ENCODE assay signal across 10 mouse cellular contexts in the genomic region with DNA sequence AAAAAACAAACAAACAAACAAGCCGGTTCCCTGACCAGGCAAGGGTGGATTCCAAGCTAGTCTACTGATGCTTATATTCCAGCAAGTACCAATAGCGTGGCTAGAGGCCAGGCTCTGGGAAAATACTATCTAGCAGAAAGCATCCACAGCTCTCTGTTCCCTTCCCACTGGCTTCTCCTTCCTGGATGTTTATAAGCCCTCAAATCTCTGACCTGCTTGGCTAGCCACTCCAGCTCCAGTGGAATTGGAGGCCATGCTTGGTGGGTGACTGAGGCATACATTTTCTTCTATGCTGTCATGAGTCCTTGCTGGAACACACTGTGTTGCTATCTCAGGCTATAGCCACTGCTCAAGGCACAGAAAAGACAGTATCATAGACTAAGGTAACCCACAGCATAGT. TPM values are rescaled to one million over a fixed set of nuclear protein-coding genes. Genes with fewer than 3 reads are reported as not detected.
DNase-seq lines count a peak whose midpoint lies in the region; ATAC-seq and TF ChIP-seq lines count a peak whose summit lies in the region.
"Had no signal": no experiment of that assay in that cellular context is flagged by ENCODE, and none has a peak within 500 bp of the region (broad histone marks: within the 10 kb centered on the region; RNA-seq: fewer than 3 reads in every experiment).

No protein-coding gene starts in this region.

- H3K27ac ChIP-seq in heart, embryonic 15.5 days: no peak overlapping the region
- no peak overlapping the region; the same call in 1 of the 2 replicates for H3K27ac ChIP-seq in heart, adult 2 months
- no peak overlapping the region for H3K27ac ChIP-seq in forebrain, embryonic 12.5 days
- no peak overlapping the region for H3K27ac ChIP-seq in liver, embryonic 13.5 days

- no peaks in the 10 kb centered on the region for H3K9me3 ChIP-seq in heart, embryonic 15.5 days (replicated peaks)
- H3K9me3 ChIP-seq in G1E (replicated peaks): peaks cover 17% of the 10 kb centered on the region
- 0 out of 2 replicates have a peak, but pooled peaks cover 5% of the 10 kb centered on the region for H3K9me3 ChIP-seq in forebrain, embryonic 12.5 days
- peaks cover 7% of the 10 kb centered on the region; the same call in 1 of the 2 replicates for H3K9me3 ChIP-seq in liver, embryonic 13.5 days (replicated peaks)

- no peaks in the 10 kb centered on the region for H3K27me3 ChIP-seq in heart, embryonic 15.5 days
- no peaks in the 10 kb centered on the region for H3K27me3 ChIP-seq in heart, adult 2 months (ENCODE audit: control insufficient read depth, insufficient read depth, low read length)
- H3K27me3 ChIP-seq in G1E (ENCODE audit: insufficient read depth, low read length): no peaks in the 10 kb centered on the region
- H3K27me3 ChIP-seq in forebrain, embryonic 12.5 days: no peaks in the 10 kb centered on the region
- H3K27me3 ChIP-seq in liver, embryonic 13.5 days: no peaks in the 10 kb centered on the region

- H3K36me3 ChIP-seq in heart, embryonic 15.5 days: peaks cover 23% of the 10 kb centered on the region
- H3K36me3 ChIP-seq in heart, adult 2 months (ENCODE audit: control insufficient read depth, insufficient read depth, low read length): peaks cover 4% of the 10 kb centered on the region
- peaks cover 68% of the 10 kb centered on the region for H3K36me3 ChIP-seq in G1E (replicated peaks)
- H3K36me3 ChIP-seq in forebrain, embryonic 12.5 days (replicated peaks): peaks cover 29% of the 10 kb centered on the region
- H3K36me3 ChIP-seq in liver, embryonic 13.5 days: peaks cover 53% of the 10 kb centered on the region

- no peak overlapping the region for H3K9ac ChIP-seq in heart, embryonic 15.5 days
- H3K9ac ChIP-seq in heart, adult 2 months (ENCODE audit: low read depth, low read length): no peak overlapping the region
- peak overlapping the region; percentile 29; the same call in 1 of the 2 replicates for H3K9ac ChIP-seq in forebrain, embryonic 12.5 days
- H3K9ac ChIP-seq in liver, embryonic 13.5 days: 0 out of 2 replicates have a peak overlapping the region, but pooled peaks have one; percentile 82

- 75% methylated on average over 2 of the region's 2 CpGs for WGBS in heart, embryonic 15.5 days
- WGBS in heart, adult 2 months: 83% methylated on average over 2 of the region's 2 CpGs
- 100% methylated on average over 2 of the region's 2 CpGs for WGBS in forebrain, embryonic 12.5 days
- WGBS in liver, embryonic 13.5 days (ENCODE audit: insufficient replicate concordance): 89% methylated on average over 2 of the region's 2 CpGs

- TF ChIP-seq POLR2A in heart, adult 2 months (IDR thresholded peaks at IDR 0.05; ENCODE audit: insufficient read depth, low read depth, low read length): no peak

- DNase-seq in heart, adult 2 months: no peak
- DNase-seq in G1E (ENCODE audit: low spot score): no peak
- no peak for DNase-seq in liver, embryonic 13.5 days
- DNase-seq in urinary bladder, postnatal 10 days (ENCODE audit: low spot score): no peak
- no peak for DNase-seq in left cerebral cortex, adult 9 months (ENCODE audit: low spot score in 2 of 2)
- no peak for DNase-seq in ovary, postnatal 10 days (ENCODE audit: low spot score)
- DNase-seq: kidney, postnatal 4 days; thymus, postnatal 25 days had no signal

- peaks cover 41% of the 10 kb centered on the region for H3K4me1 ChIP-seq in heart, embryonic 15.5 days (replicated peaks)
- H3K4me1 ChIP-seq in heart, adult 2 months (ENCODE audit: control insufficient read depth, insufficient read depth, low read length): peaks cover 15% of the 10 kb centered on the region
- H3K4me1 ChIP-seq in G1E (ENCODE audit: insufficient read depth, low read depth, low read length): peaks cover 55% of the 10 kb centered on the region
- peaks cover 38% of the 10 kb centered on the region for H3K4me1 ChIP-seq in forebrain, embryonic 12.5 days
- H3K4me1 ChIP-seq in liver, embryonic 13.5 days (replicated peaks): peaks cover 64% of the 10 kb centered on the region

- TF ChIP-seq EP300 in heart, adult 2 months (IDR thresholded peaks at IDR 0.05; ENCODE audit: insufficient read depth, low read depth, low read length): no peak

- ATAC-seq in heart, embryonic 15.5 days (replicated peaks; ENCODE audit: insufficient number of reproducible peaks, insufficient read depth, low FRiP score, low read depth): no peak
- ATAC-seq in G1E (ENCODE audit: extremely low read depth, insufficient number of reproducible peaks, low FRiP score, poor library complexity, severe bottlenecking): no peak
- ATAC-seq in forebrain, embryonic 12.5 days (ENCODE audit: low FRiP score): no peak
- no peak for ATAC-seq in liver, embryonic 13.5 days (ENCODE audit: low read depth)

- H3K79me2 ChIP-seq in heart, adult 2 months (replicated peaks; ENCODE audit: control insufficient read depth, insufficient read depth, low read length): no peaks in the 10 kb centered on the region

- TF ChIP-seq CTCF in heart, adult 2 months (IDR thresholded peaks at IDR 0.05): no peak
- TF ChIP-seq CTCF in G1E (IDR thresholded peaks at IDR 0.05; ENCODE audit: low read depth, low read length): no peak

- H3K4me3 ChIP-seq in heart, embryonic 15.5 days: no peak overlapping the region
- H3K4me3 ChIP-seq in heart, adult 2 months: no peak overlapping the region
- H3K4me3 ChIP-seq in G1E (ENCODE audit: low read depth, low read length): peak overlapping the region; percentile 29; the same call in 1 of the 2 replicates
- H3K4me3 ChIP-seq in forebrain, embryonic 12.5 days (replicated peaks): peak overlapping the region; percentile 10; the same call in 1 of the 2 replicates
- H3K4me3 ChIP-seq in liver, embryonic 13.5 days (replicated peaks): peak overlapping the region; percentile 76

- intact Hi-C loops in heart, adult 2 months (cut with DNase I): no loop called here

- peak overlapping the region; percentile 78 for H3K4me2 ChIP-seq in heart, embryonic 15.5 days
- peak overlapping the region; percentile 80 for H3K4me2 ChIP-seq in forebrain, embryonic 12.5 days
- peak overlapping the region; percentile 88 for H3K4me2 ChIP-seq in liver, embryonic 13.5 days

RNA-seq across cellular contexts. Expression of a gene that starts 2.0 kb away (rescaled TPM):
- polyA plus RNA-seq in heart, embryonic 15.5 days (2015; fragmentation: Nextera tagmentation; extraction: Ambion mirVana): 623 and 771 TPM in 2 replicates
- total RNA-seq in heart, adult 2 months (2021): 100 to 1,000 TPM; 251 to 264 TPM
- polyA plus RNA-seq in heart, adult 2 months (2012; rRNA removed): 327 and 335 TPM in 2 replicates
- 118 and 130 TPM in 2 replicates for total RNA-seq in G1E (2014; fragmentation: Nextera tagmentation)
- 625 and 652 TPM in 2 replicates for total RNA-seq in G1E (2017)
- polyA plus RNA-seq in G1E (2012): 13.3 and 14.5 TPM in 2 replicates
- 921 and 969 TPM in 2 replicates for polyA plus RNA-seq in forebrain, embryonic 12.5 days (2016; fragmentation: Nextera tagmentation; extraction: Ambion mirVana)
- polyA plus RNA-seq in liver, embryonic 13.5 days (2015; fragmentation: Nextera tagmentation; extraction: Ambion mirVana): 581 and 610 TPM in 2 replicates

RNA-seq across cellular contexts. Expression of a gene that starts 2.1 kb away (rescaled TPM):
- polyA plus RNA-seq in heart, embryonic 15.5 days (2015; fragmentation: Nextera tagmentation; extraction: Ambion mirVana): 8.2 and 13.6 TPM in 2 replicates
- total RNA-seq in heart, adult 2 months (2021): 1 to 10 TPM; 5.2 to 5.8 TPM
- polyA plus RNA-seq in heart, adult 2 months (2012; rRNA removed): 2.5 and 4.8 TPM in 2 replicates
- 15.5 and 24.9 TPM in 2 replicates for total RNA-seq in G1E (2014; fragmentation: Nextera tagmentation)
- total RNA-seq in G1E (2017): 15.0 and 16.1 TPM in 2 replicates
- polyA plus RNA-seq in G1E (2012): 4.1 and 7.5 TPM in 2 replicates
- polyA plus RNA-seq in forebrain, embryonic 12.5 days (2016; fragmentation: Nextera tagmentation; extraction: Ambion mirVana): 23.7 and 30.2 TPM in 2 replicates
- polyA plus RNA-seq in liver, embryonic 13.5 days (2015; fragmentation: Nextera tagmentation; extraction: Ambion mirVana): 12.6 and 12.7 TPM in 2 replicates

RNA-seq across cellular contexts. Expression of a gene that starts 45.0 kb away (rescaled TPM):
- polyA plus RNA-seq in heart, embryonic 15.5 days (2015; fragmentation: Nextera tagmentation; extraction: Ambion mirVana): 7.3 and 10.7 TPM in 2 replicates
- total RNA-seq in heart, adult 2 months (2021): 1 to 10 TPM; 5.6 to 7.5 TPM
- 9.0 and 29.3 TPM in 2 replicates for polyA plus RNA-seq in heart, adult 2 months (2012; rRNA removed)
- total RNA-seq in G1E (2014; fragmentation: Nextera tagmentation) (not detected in 2 replicates), G1E (2017) (0.22 and 0.23 TPM in 2 replicates)
- not detected in 2 replicates for polyA plus RNA-seq in G1E (2012)
- polyA plus RNA-seq in forebrain, embryonic 12.5 days (2016; fragmentation: Nextera tagmentation; extraction: Ambion mirVana): 5.2 and 5.3 TPM in 2 replicates
- 46.4 and 52.5 TPM in 2 replicates for polyA plus RNA-seq in liver, embryonic 13.5 days (2015; fragmentation: Nextera tagmentation; extraction: Ambion mirVana)

Comparison
In these comparisons a context has a peak if more than half of its experiments do, and no peak if none do; other contexts are left out.
1. H3K4me3 ChIP-seq: peak in G1E (single experiment), forebrain, embryonic 12.5 days (single experiment) and liver, embryonic 13.5 days (single experiment); none in heart, embryonic 15.5 days (single experiment) and heart, adult 2 months (single experiment).
2. H3K9ac ChIP-seq: peak in forebrain, embryonic 12.5 days (single experiment) and liver, embryonic 13.5 days (single experiment); none in heart, embryonic 15.5 days (single experiment) and heart, adult 2 months (single experiment).
3. RNA of a gene that starts 2.0 kb away (polyA plus RNA-seq): 921 to 969 TPM in forebrain, embryonic 12.5 days, 623 to 771 TPM in heart, embryonic 15.5 days, 581 to 610 TPM in liver, embryonic 13.5 days and 327 to 335 TPM in heart, adult 2 months; 13.3 to 14.5 TPM in G1E; every median in the first group is over 10 times any median in the second.
4. Peak in every context shown above with its lines, with median percentiles within 50 percentile points of each other: H3K4me2 ChIP-seq.